Mouse (Mus musculus) limb, embryonic 12.5 days (tissue): Measurements from ENCODE around the gene 2200002D01Rik. TPM values are rescaled to one million over a fixed set of nuclear protein-coding genes. Genes with fewer than 3 reads are reported as not detected.

ENCODE experiments used
- ATAC-seq: fragments of 200-750 bp; cut with Nextera tagmentation; 2 replicates; pipeline ENCODE4 v1.8.0; 2017; ENCODE audit warnings: low read depth, moderate TSS enrichment; ENCODE audit not compliant: insufficient number of reproducible peaks, insufficient read depth, low FRiP score, low TSS enrichment
- H3K27ac ChIP-seq: fragments of 300-500 bp; sonication (generic); 2 replicates; pipeline ENCODE4 v1.5.1; 2016; ENCODE audit warnings: mild to moderate bottlenecking, moderate library complexity
- H3K27me3 ChIP-seq: fragments of 300-500 bp; sonication (generic); 2 replicates; pipeline ENCODE4 v1.6.1; 2016; ENCODE audit warnings: mild to moderate bottlenecking, moderate library complexity
- H3K36me3 ChIP-seq: fragments of 300-500 bp; sonication (generic); 2 replicates; pipeline ENCODE4 v1.6.1; 2016; ENCODE audit warnings: mild to moderate bottlenecking, moderate library complexity
- H3K4me1 ChIP-seq: fragments of 300-500 bp; sonication (generic); replicated peaks from 2 replicates; pipeline ENCODE4 v1.6.1; 2016
- H3K4me2 ChIP-seq: fragments of 300-500 bp; sonication (generic); 2 replicates; pipeline ENCODE4 v1.6.1; 2016; ENCODE audit warnings: mild to moderate bottlenecking, moderate library complexity
- H3K4me3 ChIP-seq: fragments of 300-500 bp; sonication (generic); replicated peaks from 2 replicates; pipeline ENCODE4 v1.5.1; 2016; ENCODE audit warnings: mild to moderate bottlenecking
- H3K9ac ChIP-seq: fragments of 300-500 bp; sonication (generic); replicated peaks from 2 replicates; pipeline ENCODE4 v1.6.1; 2016; ENCODE audit warnings: mild to moderate bottlenecking, moderate library complexity
- H3K9me3 ChIP-seq: fragments of 300-500 bp; sonication (generic); 2 replicates; pipeline ENCODE4 v1.6.1; 2016; ENCODE audit warnings: mild to moderate bottlenecking, moderate library complexity
- WGBS: fragments of 180-500 bp; shearing (Covaris S2); methylation state at CpG from one replicate; pipeline ENCODE4 v1.1.7; 2016; 5-methylcytosine and 5-hydroxymethylcytosine counted together
- polyA plus RNA-seq: library from polyadenylated mRNA; unstranded; fragments of >200 nt; fragmentation: Nextera tagmentation; extraction: Ambion mirVana; gene quantifications from 2 replicates; pipeline ENCODE4 v1.2.1, GENCODE M21; 2016

Gene 2200002D01Rik
- polyA plus RNA-seq, 1 experiment from 2014 or later = 2.7 TPM

GRCm38 (mm10) chr7:29288942-29289638 lies 40.8 kb upstream of the 2200002D01Rik start, which contains the start of gene Ppp1r14a:
Gene Ppp1r14a, plus strand, starts transcription at chr7:29289308.
- ATAC-seq = peak; percentile 63; the same call in 1 of the 2 replicates
- peaks cover 31% of the 10 kb centered on the region; the same call in 1 of the 2 replicates for H3K27me3 ChIP-seq
- H3K4me2 ChIP-seq = peak within 1 kb of the TSS; percentile 86
- H3K9me3 ChIP-seq = no peaks in the 10 kb centered on the region
- H3K27ac ChIP-seq = no peak within 1 kb of the TSS
- H3K4me1 ChIP-seq = peaks cover 42% of the 10 kb centered on the region
- peak within 1 kb of the TSS; percentile 58 for H3K4me3 ChIP-seq
- no peaks in the 10 kb centered on the region for H3K36me3 ChIP-seq
- H3K9ac ChIP-seq = peak within 1 kb of the TSS; percentile 66
- WGBS = under 1% methylated on average over 59 of the region's 59 CpGs

- Histone ChIP-seq H3K4me1 (peaks cover 36% of the 10 kb centered on the region), H3K36me3 (no peaks in the 10 kb centered on the region), H3K27ac (no peak overlapping the region), H3K4me3 (no peak overlapping the region), H3K9me3 (no peaks in the 10 kb centered on the region), H3K9ac (no peak overlapping the region), H3K4me2 (no peak overlapping the region), H3K27me3 (peaks cover 35% of the 10 kb centered on the region)
- no peak for ATAC-seq
- 87% methylated on average over 2 of the region's 2 CpGs for whole genome bisulfite sequencing
These were observed 39.8 kb upstream of the 2200002D01Rik start for GRCm38 (mm10) chr7:29288079-29288478.

- H3K27ac ChIP-seq = no peak overlapping the region
- H3K27me3 ChIP-seq = peaks cover 40% of the 10 kb centered on the region
- H3K9ac ChIP-seq = no peak overlapping the region
- no peak for ATAC-seq
- no peaks in the 10 kb centered on the region for H3K36me3 ChIP-seq
- no peak overlapping the region for H3K4me2 ChIP-seq
- H3K4me3 ChIP-seq = no peak overlapping the region
- no peaks in the 10 kb centered on the region for H3K9me3 ChIP-seq
- H3K4me1 ChIP-seq = peaks cover 30% of the 10 kb centered on the region
- 87% methylated on average over 7 of the region's 7 CpGs for WGBS
These were observed 39.2 kb upstream of the 2200002D01Rik start for GRCm38 (mm10) chr7:29287481-29287880.

- Histone ChIP-seq H3K27me3 (peaks cover 58% of the 10 kb centered on the region), H3K9me3 (no peaks in the 10 kb centered on the region), H3K9ac (no peak overlapping the region), H3K4me1 (peaks cover 24% of the 10 kb centered on the region), H3K27ac (no peak overlapping the region), H3K4me2 (no peak overlapping the region), H3K4me3 (no peak overlapping the region), H3K36me3 (no peaks in the 10 kb centered on the region)
- WGBS = 93% methylated on average over 6 of the region's 6 CpGs
- no peak for ATAC-seq
These were observed 36.3 kb upstream of the 2200002D01Rik start for GRCm38 (mm10) chr7:29284523-29284922.

GRCm38 (mm10) chr7:29283876-29284275 lies 35.6 kb upstream of the 2200002D01Rik start:
- WGBS = 79% methylated on average over 4 of the region's 4 CpGs

GRCm38 (mm10) chr7:29282074-29282554 lies 33.8 kb upstream of the 2200002D01Rik start:
- Histone ChIP-seq H3K27me3 (peaks cover 42% of the 10 kb centered on the region), H3K9ac (peak overlapping the region; percentile 62), H3K9me3 (no peaks in the 10 kb centered on the region), H3K4me1 (peaks cover 20% of the 10 kb centered on the region), H3K4me2 (peak overlapping the region; percentile 98), H3K27ac (0 out of 2 replicates have a peak overlapping the region, but pooled peaks have one; percentile 35), H3K36me3 (no peaks in the 10 kb centered on the region), H3K4me3 (peak overlapping the region; percentile 58)
- 0 out of 2 replicates have a peak, but pooled peaks have one; percentile 4 for ATAC-seq
- WGBS = 7% methylated on average over 21 of the region's 21 CpGs

More at GRCm38 (mm10) chr7:29283876-29284275, 35.6 kb upstream of the 2200002D01Rik start:
- Histone ChIP-seq H3K27me3 (peaks cover 56% of the 10 kb centered on the region), H3K36me3 (no peaks in the 10 kb centered on the region), H3K9me3 (no peaks in the 10 kb centered on the region), H3K27ac (no peak overlapping the region), H3K9ac (no peak overlapping the region), H3K4me1 (peaks cover 20% of the 10 kb centered on the region), H3K4me3 (no peak overlapping the region), H3K4me2 (no peak overlapping the region)
- no peak for ATAC-seq

- WGBS = under 1% methylated on average over 80 of the region's 80 CpGs
These were observed 33.2 kb upstream of the 2200002D01Rik start, which contains the start of gene Spint2 for GRCm38 (mm10) chr7:29281201-29282073. Gene Spint2, minus strand, starts transcription at chr7:29281912.

GRCm38 (mm10) chr7:29280801-29281200 lies 32.5 kb upstream of the 2200002D01Rik start:
- Histone ChIP-seq H3K9me3 (no peaks in the 10 kb centered on the region), H3K36me3 (no peaks in the 10 kb centered on the region), H3K9ac (peak overlapping the region; percentile 62; the same call in 1 of the 2 replicates), H3K4me2 (peak overlapping the region; percentile 98), H3K4me1 (peaks cover 29% of the 10 kb centered on the region), H3K27ac (no peak overlapping the region), H3K4me3 (peak overlapping the region; percentile 58), H3K27me3 (peaks cover 42% of the 10 kb centered on the region)
- 11% methylated on average over 13 of the region's 13 CpGs for WGBS
- ATAC-seq = no peak

More at GRCm38 (mm10) chr7:29281201-29282073, 33.2 kb upstream of the 2200002D01Rik start, which contains the start of gene Spint2:
- Histone ChIP-seq H3K4me1 (peaks cover 23% of the 10 kb centered on the region), H3K9ac (peak within 1 kb of the TSS; percentile 62), H3K9me3 (no peaks in the 10 kb centered on the region), H3K27me3 (peaks cover 42% of the 10 kb centered on the region), H3K27ac (0 out of 2 replicates have a peak within 1 kb of the TSS, but pooled peaks have one; percentile 35), H3K36me3 (no peaks in the 10 kb centered on the region), H3K4me2 (peak within 1 kb of the TSS; percentile 98), H3K4me3 (peak within 1 kb of the TSS; percentile 58)
- ATAC-seq = peak; percentile 46; the same call in 1 of the 2 replicates

- Histone ChIP-seq H3K4me3 (no peak overlapping the region), H3K4me2 (no peak overlapping the region), H3K27me3 (peaks cover 42% of the 10 kb centered on the region)
These were observed 31.7 kb upstream of the 2200002D01Rik start for GRCm38 (mm10) chr7:29279924-29280323.

GRCm38 (mm10) chr7:29279261-29279660 lies 31.0 kb upstream of the 2200002D01Rik start:
- Histone ChIP-seq H3K9ac (no peak overlapping the region), H3K27me3 (peaks cover 38% of the 10 kb centered on the region), H3K36me3 (no peaks in the 10 kb centered on the region), H3K4me3 (no peak overlapping the region), H3K4me2 (no peak overlapping the region), H3K9me3 (no peaks in the 10 kb centered on the region), H3K27ac (no peak overlapping the region), H3K4me1 (peaks cover 29% of the 10 kb centered on the region)
- no peak for ATAC-seq

More at GRCm38 (mm10) chr7:29279924-29280323, 31.7 kb upstream of the 2200002D01Rik start:
- ATAC-seq = no peak
- no peak overlapping the region for H3K27ac ChIP-seq
- H3K36me3 ChIP-seq = no peaks in the 10 kb centered on the region
- no peaks in the 10 kb centered on the region for H3K9me3 ChIP-seq
- WGBS = 68% methylated on average over 8 of the region's 8 CpGs
- no peak overlapping the region for H3K9ac ChIP-seq
- H3K4me1 ChIP-seq = peaks cover 29% of the 10 kb centered on the region

- H3K4me2 ChIP-seq = no peak overlapping the region
- H3K9ac ChIP-seq = no peak overlapping the region
- peaks cover 29% of the 10 kb centered on the region for H3K27me3 ChIP-seq
- no peaks in the 10 kb centered on the region for H3K9me3 ChIP-seq
- WGBS = 86% methylated on average over 4 of the region's 4 CpGs
- ATAC-seq = no peak
- no peak overlapping the region for H3K4me3 ChIP-seq
- peaks cover 35% of the 10 kb centered on the region for H3K4me1 ChIP-seq
- no peak overlapping the region for H3K27ac ChIP-seq
- H3K36me3 ChIP-seq = no peaks in the 10 kb centered on the region
These were observed 29.2 kb upstream of the 2200002D01Rik start for GRCm38 (mm10) chr7:29277510-29277909.
